Mouse (Mus musculus): ENCODE measurements at regions not wholly inside any gene's neighbourhood (a gene's known extent, or its start where the extent isn't known, plus 50 kb on each side); places are given as distances from the start of the nearest gene placed in this dataset.

GRCm38 (mm10) chr7:136327281-136327680, 567.1 kb upstream of the Mgmt start:
- 81% methylated on average over 4 of the region's 4 CpGs for WGBS
- TF ChIP-seq CTCF (conservative IDR thresholded peaks at IDR 0.05; ENCODE audit: insufficient read depth, insufficient read length, low read depth, low read length) (no peak), POLR2A (IDR thresholded peaks at IDR 0.05; ENCODE audit: low read depth, low read length) (no peak)
- no peak for DNase-seq
- no peaks in the 10 kb centered on the region for H3K36me3 ChIP-seq (ENCODE audit: control insufficient read depth, insufficient read depth, low read length)
- H3K27ac ChIP-seq (ENCODE audit: insufficient read depth, low read depth, low read length): no peak overlapping the region
- peaks cover 3% of the 10 kb centered on the region; the same call in 1 of the 2 replicates for H3K4me1 ChIP-seq (ENCODE audit: control insufficient read depth, insufficient read depth, low read length)
- no peaks in the 10 kb centered on the region for H3K27me3 ChIP-seq (replicated peaks; ENCODE audit: control insufficient read depth, insufficient read depth, low read length)
- no peak overlapping the region for H3K4me3 ChIP-seq (ENCODE audit: insufficient read depth, low read depth, low read length)

GRCm38 (mm10) chr7:136330431-136330830, 564.0 kb upstream of the Mgmt start:
- WGBS: 95% methylated on average over 1 of the region's 1 CpGs
- no peak for DNase-seq
- no peak overlapping the region for H3K27ac ChIP-seq (ENCODE audit: insufficient read depth, low read depth, low read length)
- no peaks in the 10 kb centered on the region for H3K27me3 ChIP-seq (replicated peaks; ENCODE audit: control insufficient read depth, insufficient read depth, low read length)
- H3K4me1 ChIP-seq (ENCODE audit: control insufficient read depth, insufficient read depth, low read length): peaks cover 3% of the 10 kb centered on the region; the same call in 1 of the 2 replicates
- H3K36me3 ChIP-seq (ENCODE audit: control insufficient read depth, insufficient read depth, low read length): no peaks in the 10 kb centered on the region
- TF ChIP-seq POLR2A (IDR thresholded peaks at IDR 0.05; ENCODE audit: low read depth, low read length): no peak
- TF ChIP-seq CTCF (conservative IDR thresholded peaks at IDR 0.05; ENCODE audit: insufficient read depth, insufficient read length, low read depth, low read length): no peak
- no peak overlapping the region for H3K4me3 ChIP-seq (ENCODE audit: insufficient read depth, low read depth, low read length)

GRCm38 (mm10) chr7:136332805-136333204, 561.6 kb upstream of the Mgmt start:
- H3K27ac ChIP-seq (ENCODE audit: insufficient read depth, low read depth, low read length): no peak overlapping the region
- no peaks in the 10 kb centered on the region for H3K4me1 ChIP-seq (ENCODE audit: control insufficient read depth, insufficient read depth, low read length)
- no peaks in the 10 kb centered on the region for H3K27me3 ChIP-seq (replicated peaks; ENCODE audit: control insufficient read depth, insufficient read depth, low read length)
- no peak for DNase-seq
- no peaks in the 10 kb centered on the region for H3K36me3 ChIP-seq (ENCODE audit: control insufficient read depth, insufficient read depth, low read length)
- no peak overlapping the region for H3K4me3 ChIP-seq (ENCODE audit: insufficient read depth, low read depth, low read length)
- 72% methylated on average over 4 of the region's 4 CpGs for WGBS
- TF ChIP-seq POLR2A (IDR thresholded peaks at IDR 0.05; ENCODE audit: low read depth, low read length) (no peak), CTCF (conservative IDR thresholded peaks at IDR 0.05; ENCODE audit: insufficient read depth, insufficient read length, low read depth, low read length) (no peak; the same call in 1 of the 2 replicates)

GRCm38 (mm10) chr7:136341599-136342210, 552.7 kb upstream of the Mgmt start:
- H3K27ac ChIP-seq (ENCODE audit: insufficient read depth, low read depth, low read length): no peak overlapping the region
- no peak for DNase-seq
- peaks cover 16% of the 10 kb centered on the region for H3K4me1 ChIP-seq (ENCODE audit: control insufficient read depth, insufficient read depth, low read length)
- no peak for TF ChIP-seq POLR2A (IDR thresholded peaks at IDR 0.05; ENCODE audit: low read depth, low read length)
- no peak for TF ChIP-seq CTCF (conservative IDR thresholded peaks at IDR 0.05; ENCODE audit: insufficient read depth, insufficient read length, low read depth, low read length)
- WGBS: 78% methylated on average over 16 of the region's 16 CpGs
- H3K27me3 ChIP-seq (replicated peaks; ENCODE audit: control insufficient read depth, insufficient read depth, low read length): no peaks in the 10 kb centered on the region
- no peak overlapping the region for H3K4me3 ChIP-seq (ENCODE audit: insufficient read depth, low read depth, low read length)
- no peaks in the 10 kb centered on the region for H3K36me3 ChIP-seq (ENCODE audit: control insufficient read depth, insufficient read depth, low read length)

- H3K4me1 ChIP-seq (ENCODE audit: control insufficient read depth, insufficient read depth, low read length): peaks cover 16% of the 10 kb centered on the region
- H3K27me3 ChIP-seq (replicated peaks; ENCODE audit: control insufficient read depth, insufficient read depth, low read length): no peaks in the 10 kb centered on the region
- DNase-seq: no peak
- H3K36me3 ChIP-seq (ENCODE audit: control insufficient read depth, insufficient read depth, low read length): no peaks in the 10 kb centered on the region
- 42% methylated on average over 10 of the region's 10 CpGs for WGBS
- H3K4me3 ChIP-seq (ENCODE audit: insufficient read depth, low read depth, low read length): no peak overlapping the region
- H3K27ac ChIP-seq (ENCODE audit: insufficient read depth, low read depth, low read length): peak overlapping the region; percentile 63; the same call in 1 of the 2 replicates
- TF ChIP-seq POLR2A (IDR thresholded peaks at IDR 0.05; ENCODE audit: low read depth, low read length) (no peak), CTCF (conservative IDR thresholded peaks at IDR 0.05; ENCODE audit: insufficient read depth, insufficient read length, low read depth, low read length) (no peak)
These were observed 552.1 kb upstream of the Mgmt start for GRCm38 (mm10) chr7:136342211-136342799.

- H3K4me3 ChIP-seq (ENCODE audit: insufficient read depth, low read depth, low read length): no peak overlapping the region
- TF ChIP-seq POLR2A (IDR thresholded peaks at IDR 0.05; ENCODE audit: low read depth, low read length) (no peak), CTCF (conservative IDR thresholded peaks at IDR 0.05; ENCODE audit: insufficient read depth, insufficient read length, low read depth, low read length) (no peak)
- peaks cover 16% of the 10 kb centered on the region for H3K4me1 ChIP-seq (ENCODE audit: control insufficient read depth, insufficient read depth, low read length)
- WGBS: 7% methylated on average over 8 of the region's 8 CpGs
- DNase-seq: peak; percentile 94
- H3K27me3 ChIP-seq (replicated peaks; ENCODE audit: control insufficient read depth, insufficient read depth, low read length): no peaks in the 10 kb centered on the region
- no peaks in the 10 kb centered on the region for H3K36me3 ChIP-seq (ENCODE audit: control insufficient read depth, insufficient read depth, low read length)
- peak overlapping the region; percentile 63; the same call in 1 of the 2 replicates for H3K27ac ChIP-seq (ENCODE audit: insufficient read depth, low read depth, low read length)
These were observed 551.6 kb upstream of the Mgmt start for GRCm38 (mm10) chr7:136342822-136343221.

GRCm38 (mm10) chr7:136343494-136343893, 550.9 kb upstream of the Mgmt start:
- Histone ChIP-seq H3K4me3 (ENCODE audit: insufficient read depth, low read depth, low read length) (no peak overlapping the region), H3K27me3 (replicated peaks; ENCODE audit: control insufficient read depth, insufficient read depth, low read length) (no peaks in the 10 kb centered on the region), H3K4me1 (ENCODE audit: control insufficient read depth, insufficient read depth, low read length) (peaks cover 19% of the 10 kb centered on the region), H3K36me3 (ENCODE audit: control insufficient read depth, insufficient read depth, low read length) (no peaks in the 10 kb centered on the region), H3K27ac (ENCODE audit: insufficient read depth, low read depth, low read length) (peak overlapping the region; percentile 9)
- DNase-seq: peak; percentile 28
- TF ChIP-seq POLR2A (IDR thresholded peaks at IDR 0.05; ENCODE audit: low read depth, low read length) (no peak), CTCF (conservative IDR thresholded peaks at IDR 0.05; ENCODE audit: insufficient read depth, insufficient read length, low read depth, low read length) (no peak)
- WGBS: 51% methylated on average over 4 of the region's 4 CpGs
